Mouse (Mus musculus) forebrain, embryonic 11.5 days (tissue): ENCODE results near the gene Aven. TPM values are rescaled to one million over a fixed set of nuclear protein-coding genes. Genes with fewer than 3 reads are reported as not detected.
A peak's percentile ranks its signal among the peaks of the same experiment; 100 is the strongest.
"Not testable (repeated sequence)": the region's sequence is repeated elsewhere in the genome, so short reads cannot be mapped to it uniquely, and the experiment has no call there.

Source experiments
- ATAC-seq: fragments of 200-750 bp; cut with Nextera tagmentation; replicated peaks from 2 replicates; pipeline ENCODE4 v1.8.0; 2017; ENCODE audit warnings: moderate TSS enrichment; ENCODE audit not compliant: low FRiP score
- DNase-seq: peaks from one replicate; pipeline ENCODE4 v3.0.0-alpha.2; 2017; ENCODE audit warnings: low spot score
- H3K27ac ChIP-seq: fragments of 300-500 bp; sonication (generic); 2 replicates; pipeline ENCODE4 v1.5.1; 2014; ENCODE audit warnings: low read depth, low read length
- H3K27me3 ChIP-seq: fragments of 300-500 bp; sonication (generic); 2 replicates; pipeline ENCODE4 v1.6.1; 2014; ENCODE audit warnings: mild to moderate bottlenecking, low read length, mixed read lengths; ENCODE audit not compliant: control insufficient read depth, insufficient read depth
- H3K36me3 ChIP-seq: fragments of 300-500 bp; sonication (generic); 2 replicates; pipeline ENCODE4 v1.6.1; 2014; ENCODE audit warnings: mild to moderate bottlenecking, low read length, moderate library complexity, mixed read lengths; ENCODE audit not compliant: control insufficient read depth, insufficient read depth
- H3K4me1 ChIP-seq: fragments of 300-500 bp; sonication (generic); replicated peaks from 2 replicates; pipeline ENCODE4 v1.6.1; 2014; ENCODE audit warnings: low read length, mixed read lengths; ENCODE audit not compliant: control insufficient read depth, insufficient read depth
- H3K4me2 ChIP-seq: fragments of 300-500 bp; sonication (generic); 2 replicates; pipeline ENCODE4 v1.6.1; 2014; ENCODE audit warnings: low read depth, mild to moderate bottlenecking, low read length, moderate library complexity, mixed read lengths; ENCODE audit not compliant: severe bottlenecking
- H3K4me3 ChIP-seq: fragments of 300-500 bp; sonication (generic); 2 replicates; pipeline ENCODE4 v1.5.1; 2014; ENCODE audit warnings: low read depth, low read length
- H3K9ac ChIP-seq: fragments of 300-500 bp; sonication (generic); 2 replicates; pipeline ENCODE4 v1.6.1; 2014; ENCODE audit warnings: low read length
- H3K9me3 ChIP-seq: fragments of 300-500 bp; sonication (generic); 2 replicates; pipeline ENCODE4 v1.6.1; 2016; ENCODE audit warnings: low read length, mixed read lengths; ENCODE audit not compliant: control insufficient read depth
- WGBS: fragments of 180-500 bp; shearing (Covaris S2); extraction: QIAGEN DNeasy Blood & Tissue Kit; methylation state at CpG from one replicate; pipeline ENCODE4 v1.1.7; 2014; 5-methylcytosine and 5-hydroxymethylcytosine counted together
- polyA plus RNA-seq: library from polyadenylated mRNA; unstranded; fragments of >200 nt; fragmentation: Nextera tagmentation; extraction: Ambion mirVana; gene quantifications from 2 replicates; pipeline ENCODE4 v1.2.1, GENCODE M21; 2014

The Aven gene
- 5.2 and 6.1 TPM in 2 replicates for polyA plus RNA-seq

DNA sequence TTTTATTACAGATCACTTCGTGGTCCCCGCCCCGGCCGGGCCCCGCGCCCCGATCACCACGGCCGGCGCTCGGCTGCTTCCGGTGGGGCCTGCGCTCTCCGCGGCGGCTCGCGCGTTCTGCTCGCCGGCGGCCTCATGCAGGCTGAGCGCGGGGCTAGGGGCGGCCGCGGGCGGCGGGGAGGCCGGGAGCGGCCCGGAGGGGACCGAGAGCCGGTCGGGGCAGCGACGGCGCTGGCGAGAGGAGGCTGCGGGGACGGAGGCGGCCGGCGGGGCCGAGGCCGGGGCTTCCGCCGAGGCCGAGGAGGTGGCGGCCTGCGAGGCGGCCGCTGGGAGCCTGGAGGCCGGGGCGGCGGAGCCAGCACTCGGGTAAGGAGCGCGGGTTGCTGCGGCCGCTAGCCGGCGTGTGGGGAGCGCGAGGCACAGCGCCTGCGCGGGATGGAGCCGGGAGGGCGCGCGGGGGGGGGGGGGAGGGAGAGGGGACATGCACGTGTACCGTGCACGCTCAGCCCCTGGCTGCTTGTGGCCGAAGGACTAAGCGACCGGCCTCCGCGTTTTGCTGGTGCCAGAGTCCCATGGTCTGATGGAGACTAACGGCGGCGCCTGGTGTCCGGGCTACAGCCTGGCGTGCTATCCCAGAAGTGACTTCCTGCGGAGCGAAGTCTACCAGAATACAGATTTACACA, at the start of gene Aven:
Gene Aven (plus strand): TSS at position 109 of the 683 bp plus-strand sequence.
- peak within 1 kb of the TSS; percentile 95 for H3K27ac ChIP-seq
- DNase-seq (peak; percentile 93), ATAC-seq (peak; percentile 97)
- WGBS, result under 1% methylated on average over 79 of the region's 87 CpGs
- no peaks in the 10 kb centered on the region for H3K4me1 ChIP-seq
- H3K9ac ChIP-seq, result peak within 1 kb of the TSS; percentile 98
- no peaks in the 10 kb centered on the region for H3K9me3 ChIP-seq
- H3K4me2 ChIP-seq, result peak within 1 kb of the TSS; percentile 71
- no peaks in the 10 kb centered on the region for H3K36me3 ChIP-seq
- H3K27me3 ChIP-seq, result no peaks in the 10 kb centered on the region
- H3K4me3 ChIP-seq, result peak within 1 kb of the TSS; percentile 71

GRCm38 (mm10) chr2:112443491-112443890, 49.3 kb upstream of the Aven start:
- no peak overlapping the region for H3K4me3 ChIP-seq
- no peaks in the 10 kb centered on the region for H3K9me3 ChIP-seq
- H3K4me2 ChIP-seq, result no peak overlapping the region
- ATAC-seq (no peak), DNase-seq (no peak)
- H3K27ac ChIP-seq, result no peak overlapping the region
- no peaks in the 10 kb centered on the region for H3K4me1 ChIP-seq
- no peaks in the 10 kb centered on the region for H3K36me3 ChIP-seq
- no peaks in the 10 kb centered on the region for H3K27me3 ChIP-seq
- whole genome bisulfite sequencing, result 70% methylated on average over 2 of the region's 2 CpGs
- no peak overlapping the region for H3K9ac ChIP-seq

DNA sequence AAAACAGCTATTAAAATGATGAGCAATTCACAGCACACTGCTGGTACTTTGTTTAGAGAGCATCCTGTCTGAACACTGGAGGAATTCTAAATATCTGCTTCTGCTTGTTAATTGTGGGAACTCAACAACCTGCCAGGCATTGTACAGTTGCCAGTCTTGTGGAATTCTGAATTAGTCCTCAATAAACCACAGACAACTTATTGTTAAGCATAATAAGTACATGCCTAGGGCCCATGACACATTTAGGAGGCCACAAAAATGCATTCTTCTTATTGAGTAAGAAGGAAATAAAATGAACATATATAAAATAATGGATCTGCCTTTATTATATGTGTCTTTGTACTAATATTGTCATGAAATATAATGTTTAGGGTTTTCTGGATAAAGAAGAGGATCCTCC, 47.3 kb upstream of the Aven start:
- Histone ChIP-seq H3K4me2 (no peak overlapping the region), H3K9ac (no peak overlapping the region), H3K27ac (no peak overlapping the region), H3K36me3 (no peaks in the 10 kb centered on the region), H3K27me3 (no peaks in the 10 kb centered on the region), H3K4me1 (no peaks in the 10 kb centered on the region), H3K9me3 (no peaks in the 10 kb centered on the region), H3K4me3 (no peak overlapping the region)
- no peak for DNase-seq
- no peak for ATAC-seq

DNA sequence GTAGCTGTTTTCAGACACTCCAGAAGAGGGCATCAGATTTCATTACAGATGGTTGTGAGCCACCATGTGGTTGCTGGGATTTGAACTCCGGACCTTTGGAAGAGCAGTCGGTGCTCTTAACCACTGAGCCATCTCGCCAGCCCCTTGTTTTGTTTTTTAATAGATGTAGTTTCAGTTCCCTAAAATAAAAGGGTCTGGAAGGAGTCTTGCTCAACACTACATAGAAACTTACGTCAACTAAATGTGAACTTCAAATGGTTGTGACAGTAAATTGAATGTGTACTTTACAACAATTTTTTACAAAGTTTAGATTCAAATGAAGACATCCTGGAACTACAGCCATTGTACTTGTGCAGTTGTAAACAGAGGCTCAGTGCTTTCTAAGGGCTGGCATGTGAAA, 44.7 kb upstream of the Aven start:
- ATAC-seq, H3K27me3 ChIP-seq, H3K36me3 ChIP-seq, DNase-seq, H3K4me3 ChIP-seq, H3K4me1 ChIP-seq, H3K9ac ChIP-seq, H3K27ac ChIP-seq, H3K9me3 ChIP-seq, H3K4me2 ChIP-seq: not testable (repeated sequence)
- 74% methylated on average over 4 of the region's 4 CpGs for WGBS

DNA sequence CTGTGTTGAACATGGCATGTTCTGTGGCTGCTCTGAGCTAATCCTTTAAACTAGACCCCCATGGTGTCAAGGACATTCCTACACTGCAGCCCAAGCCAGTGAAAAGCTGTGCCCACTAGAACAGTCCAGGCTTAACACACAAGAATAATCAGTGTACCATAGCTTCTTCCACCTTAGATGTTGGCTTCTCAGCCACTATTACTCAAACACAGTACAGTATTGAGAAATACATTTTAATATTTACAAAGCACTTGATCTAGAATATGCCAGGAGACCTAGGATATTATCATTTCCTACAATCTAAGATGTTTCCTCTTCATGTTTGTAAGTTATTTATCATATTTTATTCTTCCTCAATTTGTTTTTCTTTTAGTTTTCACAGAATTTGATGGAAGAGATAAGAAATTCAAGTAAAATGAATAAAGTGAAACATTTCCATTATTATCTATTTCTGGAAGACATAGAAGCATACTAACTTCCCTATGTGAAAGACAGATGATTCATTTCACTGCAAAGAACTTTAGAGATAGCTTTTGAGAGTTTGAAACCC, 44.2 kb upstream of the Aven start:
- ATAC-seq (no peak), DNase-seq (no peak)
- Histone ChIP-seq H3K4me2 (no peak overlapping the region), H3K9me3 (no peaks in the 10 kb centered on the region), H3K9ac (no peak overlapping the region), H3K27me3 (no peaks in the 10 kb centered on the region), H3K4me3 (no peak overlapping the region), H3K4me1 (no peaks in the 10 kb centered on the region), H3K27ac (no peak overlapping the region), H3K36me3 (no peaks in the 10 kb centered on the region)

GRCm38 (mm10) chr2:112449597-112450296, 43.0 kb upstream of the Aven start:
- Histone ChIP-seq H3K9ac (no peak overlapping the region), H3K4me1 (no peaks in the 10 kb centered on the region), H3K36me3 (no peaks in the 10 kb centered on the region), H3K27me3 (no peaks in the 10 kb centered on the region), H3K27ac (no peak overlapping the region), H3K9me3 (no peaks in the 10 kb centered on the region), H3K4me3 (no peak overlapping the region), H3K4me2 (no peak overlapping the region)
- DNase-seq, result no peak
- ATAC-seq, result no peak
- 37% methylated on average over 4 of the region's 4 CpGs for WGBS

GRCm38 (mm10) chr2:112452513-112452912, 40.3 kb upstream of the Aven start:
- H3K4me1 ChIP-seq, H3K27ac ChIP-seq, H3K4me2 ChIP-seq, H3K36me3 ChIP-seq, H3K9me3 ChIP-seq, H3K9ac ChIP-seq, DNase-seq, H3K27me3 ChIP-seq, ATAC-seq, H3K4me3 ChIP-seq: not testable (repeated sequence)

DNA sequence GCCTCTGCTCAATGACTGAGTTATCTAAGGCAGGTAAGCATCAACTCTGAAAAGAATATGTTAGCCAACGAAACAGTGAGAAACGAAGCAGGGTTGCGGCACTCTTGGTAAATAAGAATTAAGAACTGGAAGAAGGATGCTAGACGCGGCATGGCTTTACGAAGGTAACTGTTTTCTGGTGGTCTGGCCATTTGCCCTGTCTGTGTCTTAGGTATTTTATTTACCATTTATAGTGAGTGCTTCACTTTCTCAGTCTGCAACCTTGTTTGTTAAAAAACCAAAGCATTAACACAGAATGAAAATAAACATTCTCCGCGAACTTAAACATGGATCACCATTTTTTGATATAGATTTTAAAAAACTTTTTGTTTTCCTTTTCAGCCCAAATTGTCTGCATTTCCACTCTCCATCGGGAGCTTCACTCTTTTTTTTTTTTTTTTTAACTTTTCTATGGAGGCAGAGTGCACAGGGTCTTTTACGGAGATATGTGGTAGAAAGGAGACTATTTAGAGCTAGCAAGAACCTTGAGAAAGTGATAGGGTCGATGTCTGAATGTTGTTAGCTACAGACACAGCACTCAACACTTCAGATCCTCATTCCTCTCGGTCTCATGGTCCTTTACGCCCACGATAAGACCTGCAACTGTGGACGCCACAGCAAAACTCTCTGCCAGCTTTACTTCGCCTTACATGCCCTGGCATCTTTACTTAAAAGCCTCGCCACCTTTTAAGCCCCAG, 38.5 kb upstream of the Aven start:
- H3K27ac ChIP-seq, result no peak overlapping the region
- WGBS, result 32% methylated on average over 17 of the region's 17 CpGs
- H3K4me3 ChIP-seq, result peak overlapping the region; percentile 81
- H3K9me3 ChIP-seq, result no peaks in the 10 kb centered on the region
- H3K4me2 ChIP-seq, result peak overlapping the region; percentile 63
- DNase-seq, result no peak
- no peaks in the 10 kb centered on the region for H3K4me1 ChIP-seq
- no peak for ATAC-seq
- peak overlapping the region; percentile 84 for H3K9ac ChIP-seq
- H3K27me3 ChIP-seq, result no peaks in the 10 kb centered on the region
- no peaks in the 10 kb centered on the region for H3K36me3 ChIP-seq
